Mouse (Mus musculus): Measurements from ENCODE around the gene Pdgfc.

- no peak for TF ChIP-seq GATA1 (IDR thresholded peaks at IDR 0.05; ENCODE audit: borderline replicate concordance, low read length)
- no peak for TF ChIP-seq FLI1 (IDR thresholded peaks at IDR 0.05; ENCODE audit: low read length)
Measured at GRCm38 (mm10) chr3:81022266-81022665, 13.9 kb upstream of the Pdgfc start.
